Mouse (Mus musculus) lung, embryonic 14.5 days (tissue): ENCODE results near the gene Sec61a1. TPM values are rescaled to one million over a fixed set of nuclear protein-coding genes. Genes with fewer than 3 reads are reported as not detected.

Source experiments
- ATAC-seq: fragments of 200-750 bp; cut with Nextera tagmentation; 2 replicates; pipeline ENCODE4 v1.8.0; 2017; ENCODE audit warnings: mild to moderate bottlenecking, moderate TSS enrichment, moderate library complexity; ENCODE audit not compliant: insufficient read depth
- DNase-seq: peaks from one replicate; pipeline ENCODE4 v3.0.0-alpha.2; 2015
- H3K27ac ChIP-seq: fragments of 300-500 bp; sonication (generic); 2 replicates; pipeline ENCODE4 v1.5.1; 2014; ENCODE audit warnings: low read depth, mild to moderate bottlenecking, moderate library complexity
- H3K27me3 ChIP-seq: fragments of 300-500 bp; sonication (generic); 2 replicates; pipeline ENCODE4 v1.6.1; 2014; ENCODE audit warnings: low read length, control low read depth; ENCODE audit not compliant: insufficient read depth
- H3K36me3 ChIP-seq: fragments of 300-500 bp; sonication (generic); 2 replicates; pipeline ENCODE4 v1.6.1; 2014; ENCODE audit warnings: control low read depth; ENCODE audit not compliant: insufficient read depth
- H3K4me1 ChIP-seq: fragments of 300-500 bp; sonication (generic); 2 replicates; pipeline ENCODE4 v1.6.1; 2014; ENCODE audit warnings: antibody characterized with exemption, control low read depth; ENCODE audit not compliant: insufficient read depth
- H3K4me2 ChIP-seq: fragments of 300-500 bp; sonication (generic); 2 replicates; pipeline ENCODE4 v1.6.1; 2014; ENCODE audit warnings: mild to moderate bottlenecking
- H3K4me3 ChIP-seq: fragments of 300-500 bp; sonication (generic); 2 replicates; pipeline ENCODE4 v1.5.1; 2014; ENCODE audit warnings: low read depth, low read length
- H3K9ac ChIP-seq: fragments of 300-500 bp; sonication (generic); 2 replicates; pipeline ENCODE4 v1.6.1; 2014
- H3K9me3 ChIP-seq: fragments of 300-500 bp; sonication (generic); 2 replicates; pipeline ENCODE4 v1.6.1; 2016; ENCODE audit warnings: low read depth, low read length, control low read depth
- CTCF ChIP-seq: IDR thresholded peaks from 2 replicates; pipeline ENCODE4 v1.5.1; 2016; ENCODE audit warnings: antibody characterized with exemption, low read depth
- WGBS: fragments of 180-500 bp; shearing (Covaris S2); extraction: QIAGEN DNeasy Blood & Tissue Kit; methylation state at CpG from one replicate; pipeline ENCODE4 v1.1.7; 2014; 5-methylcytosine and 5-hydroxymethylcytosine counted together
- polyA plus RNA-seq: library from polyadenylated mRNA; unstranded; fragments of >200 nt; fragmentation: Nextera tagmentation; extraction: Ambion mirVana; gene quantifications from 2 replicates; pipeline ENCODE4 v1.2.1, GENCODE M21; 2014

Gene Sec61a1
- polyA plus RNA-seq, 1 experiment from 2014 or later, result 249 TPM

GRCm38 (mm10) chr6:88499481-88500404 lies 19.0 kb downstream of the Sec61a1 start:
- H3K9me3 ChIP-seq, result no peaks in the 10 kb centered on the region
- WGBS, result 2% methylated on average over 76 of the region's 76 CpGs
- peak; percentile 50 for ATAC-seq
- no peaks in the 10 kb centered on the region for H3K27me3 ChIP-seq
- H3K4me1 ChIP-seq, result 0 out of 2 replicates have a peak, but pooled peaks cover 4% of the 10 kb centered on the region
- peak overlapping the region; percentile 56 for H3K9ac ChIP-seq
- no peak overlapping the region for H3K27ac ChIP-seq
- TF ChIP-seq CTCF, result peak; percentile 82
- H3K4me3 ChIP-seq, result peak overlapping the region; percentile 50
- peaks cover 56% of the 10 kb centered on the region for H3K36me3 ChIP-seq
- peak; percentile 80 for DNase-seq
- peak overlapping the region; percentile 94 for H3K4me2 ChIP-seq

GRCm38 (mm10) chr6:88493712-88494111 lies 25.0 kb downstream of the Sec61a1 start:
- no peak for DNase-seq
- H3K9ac ChIP-seq, result no peak overlapping the region
- 78% methylated on average over 6 of the region's 6 CpGs for WGBS
- peaks cover 66% of the 10 kb centered on the region for H3K36me3 ChIP-seq
- H3K27ac ChIP-seq, result no peak overlapping the region
- no peak overlapping the region for H3K4me3 ChIP-seq
- no peak for TF ChIP-seq CTCF
- no peaks in the 10 kb centered on the region for H3K27me3 ChIP-seq
- no peaks in the 10 kb centered on the region for H3K9me3 ChIP-seq
- no peaks in the 10 kb centered on the region for H3K4me1 ChIP-seq
- ATAC-seq, result no peak
- H3K4me2 ChIP-seq, result no peak overlapping the region

GRCm38 (mm10) chr6:88490629-88491354 lies 27.9 kb downstream of the Sec61a1 start:
- WGBS, result 91% methylated on average over 12 of the region's 12 CpGs
- Histone ChIP-seq H3K36me3 (peaks cover 71% of the 10 kb centered on the region), H3K9ac (no peak overlapping the region), H3K27ac (no peak overlapping the region), H3K4me1 (no peaks in the 10 kb centered on the region), H3K9me3 (no peaks in the 10 kb centered on the region), H3K4me2 (no peak overlapping the region), H3K4me3 (no peak overlapping the region), H3K27me3 (no peaks in the 10 kb centered on the region)
- ATAC-seq (no peak), DNase-seq (no peak)
- no peak for TF ChIP-seq CTCF

GRCm38 (mm10) chr6:88489834-88490233 lies 28.9 kb downstream of the Sec61a1 start:
- no peak overlapping the region for H3K4me2 ChIP-seq
- ATAC-seq (no peak), DNase-seq (no peak)
- no peak for TF ChIP-seq CTCF
- no peaks in the 10 kb centered on the region for H3K4me1 ChIP-seq
- H3K36me3 ChIP-seq, result peaks cover 76% of the 10 kb centered on the region
- H3K9ac ChIP-seq, result no peak overlapping the region
- no peak overlapping the region for H3K27ac ChIP-seq
- H3K9me3 ChIP-seq, result no peaks in the 10 kb centered on the region
- H3K27me3 ChIP-seq, result no peaks in the 10 kb centered on the region
- 84% methylated on average over 6 of the region's 6 CpGs for WGBS
- no peak overlapping the region for H3K4me3 ChIP-seq

GRCm38 (mm10) chr6:88489026-88489425 lies 29.7 kb downstream of the Sec61a1 start:
- no peaks in the 10 kb centered on the region for H3K9me3 ChIP-seq
- no peak for TF ChIP-seq CTCF
- DNase-seq, result no peak
- H3K4me1 ChIP-seq, result no peaks in the 10 kb centered on the region
- no peak overlapping the region for H3K9ac ChIP-seq
- H3K27ac ChIP-seq, result no peak overlapping the region
- no peaks in the 10 kb centered on the region for H3K27me3 ChIP-seq
- H3K36me3 ChIP-seq, result peaks cover 81% of the 10 kb centered on the region
- no peak overlapping the region for H3K4me2 ChIP-seq
- 87% methylated on average over 7 of the region's 7 CpGs for WGBS
- ATAC-seq, result no peak
- no peak overlapping the region for H3K4me3 ChIP-seq

GRCm38 (mm10) chr6:88486893-88487292 lies 31.8 kb downstream of the Sec61a1 start:
- no peak; the same call in 1 of the 2 replicates for ATAC-seq
- Histone ChIP-seq H3K4me2 (no peak overlapping the region), H3K9me3 (no peaks in the 10 kb centered on the region), H3K4me3 (no peak overlapping the region), H3K36me3 (peaks cover 82% of the 10 kb centered on the region), H3K27ac (no peak overlapping the region), H3K4me1 (no peaks in the 10 kb centered on the region), H3K9ac (no peak overlapping the region), H3K27me3 (no peaks in the 10 kb centered on the region)
- peak; percentile 64 for TF ChIP-seq CTCF
- 84% methylated on average over 8 of the region's 8 CpGs for WGBS
- peak; percentile 72 for DNase-seq

- H3K4me1 ChIP-seq, result no peaks in the 10 kb centered on the region
- no peak overlapping the region for H3K4me2 ChIP-seq
- H3K4me3 ChIP-seq, result no peak overlapping the region
- H3K9me3 ChIP-seq, result no peaks in the 10 kb centered on the region
- WGBS, result 68% methylated on average over 6 of the region's 6 CpGs
- DNase-seq (no peak), ATAC-seq (no peak)
- H3K9ac ChIP-seq, result no peak overlapping the region
- TF ChIP-seq CTCF, result no peak
- H3K27me3 ChIP-seq, result no peaks in the 10 kb centered on the region
- H3K27ac ChIP-seq, result no peak overlapping the region
- peaks cover 83% of the 10 kb centered on the region for H3K36me3 ChIP-seq
Observed at GRCm38 (mm10) chr6:88485378-88485777, 33.3 kb downstream of the Sec61a1 start.
